ENCODE assay signal across 8 mouse cellular contexts in the genomic region with DNA sequence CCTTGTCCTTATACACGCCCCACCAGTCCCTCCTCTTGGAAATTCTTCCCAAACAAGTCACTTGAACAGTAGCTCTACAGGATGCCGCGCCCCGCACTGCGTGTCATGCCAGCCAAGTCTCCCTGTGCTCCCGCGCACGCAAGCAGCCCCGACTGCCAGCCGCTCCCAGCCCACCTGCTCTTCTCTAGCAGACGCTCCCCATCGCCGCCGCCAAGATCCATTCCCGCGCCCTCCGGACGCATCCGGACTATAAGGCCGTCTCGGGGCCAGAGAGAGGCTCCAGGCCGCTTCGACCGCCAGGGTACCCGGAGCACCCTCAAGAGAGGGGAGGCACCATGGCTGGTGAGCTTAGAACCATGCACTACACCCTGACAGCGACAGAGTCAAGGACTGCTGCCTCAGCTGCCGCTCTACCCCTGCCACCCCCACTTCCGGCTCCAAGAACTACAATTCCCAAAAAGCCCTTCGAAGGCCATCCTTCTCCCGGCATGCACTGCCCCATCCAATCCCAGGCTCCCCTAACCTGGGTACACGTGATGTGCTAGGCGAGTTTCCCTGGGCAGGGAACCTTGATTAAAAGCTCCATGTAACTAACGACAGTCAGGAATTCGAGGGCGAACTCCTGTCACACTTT. TPM values are rescaled to one million over a fixed set of nuclear protein-coding genes. Genes with fewer than 3 reads are reported as not detected.
DNase-seq lines count a peak whose midpoint lies in the region; ATAC-seq and TF ChIP-seq lines count a peak whose summit lies in the region.

No protein-coding gene starts in this region.

- H3K27ac ChIP-seq in ES-E14 (ENCODE audit: insufficient read depth, low read depth, low read length, poor library complexity, severe bottlenecking): no peak overlapping the region
- peak overlapping the region; percentile 92 for H3K27ac ChIP-seq in forebrain, embryonic 15.5 days (replicated peaks)

- H3K4me1 ChIP-seq in ES-E14 (ENCODE audit: control insufficient read depth in 2 of 2, insufficient read depth in 2 of 2, low read length in 2 of 2, poor library complexity in 1 of 2): peaks cover 2% of the 10 kb centered on the region in 2 experiments; a peak in 2 of 4 replicates
- peaks cover 22% of the 10 kb centered on the region for H3K4me1 ChIP-seq in forebrain, embryonic 15.5 days
- peaks cover 16% of the 10 kb centered on the region for H3K4me1 ChIP-seq in lung, adult 2 months (ENCODE audit: control insufficient read depth, insufficient read depth, low read length)

- no peaks in the 10 kb centered on the region for H3K36me3 ChIP-seq in ES-E14 (ENCODE audit: control insufficient read depth, insufficient read depth, low read length, poor library complexity, severe bottlenecking)
- H3K36me3 ChIP-seq in forebrain, embryonic 15.5 days: 0 out of 2 replicates have a peak, but pooled peaks cover 2% of the 10 kb centered on the region

- peak overlapping the region; percentile 85 for H3K9ac ChIP-seq in ES-E14 (ENCODE audit: insufficient read depth, low read depth, low read length, poor library complexity, severe bottlenecking)
- H3K9ac ChIP-seq in forebrain, embryonic 15.5 days (replicated peaks): peak overlapping the region; percentile 77

- peak overlapping the region; percentile 92 to 98 for H3K4me3 ChIP-seq in ES-E14 (ENCODE audit: insufficient read depth in 1 of 2, low read depth in 1 of 2, low read length in 2 of 2, poor library complexity in 1 of 2, severe bottlenecking in 1 of 2)
- H3K4me3 ChIP-seq in forebrain, embryonic 15.5 days: peak overlapping the region; percentile 76
- H3K4me3 ChIP-seq in lung, adult 2 months (replicated peaks; ENCODE audit: extremely low read depth, low read depth, low read length): peak overlapping the region; percentile 86

- TF ChIP-seq CTCF in lung, adult 2 months (IDR thresholded peaks at IDR 0.05; ENCODE audit: insufficient read depth, low read length): no peak

- peak; percentile 76; the same call in 1 of the 2 replicates for TF ChIP-seq POLR2A in lung, adult 2 months (IDR thresholded peaks at IDR 0.05; ENCODE audit: borderline replicate concordance, extremely low read depth, low read depth, low read length)

- no peaks in the 10 kb centered on the region for H3K9me3 ChIP-seq in ES-E14 (ENCODE audit: control insufficient read depth, insufficient read depth, low read depth, low read length)
- H3K9me3 ChIP-seq in forebrain, embryonic 15.5 days: no peaks in the 10 kb centered on the region

- WGBS in forebrain, embryonic 15.5 days: under 1% methylated on average over 35 of the region's 35 CpGs
- under 1% methylated on average over 35 of the region's 35 CpGs for WGBS in lung, adult 2 months

- DNase-seq in ES-E14 (ENCODE audit: low read depth, low spot score): peak; percentile 85
- peak; percentile 89 for DNase-seq in cerebellum, adult 11-12 months
- peak; percentile 86 for DNase-seq in heart, postnatal 25 days (ENCODE audit: low spot score)
- peak; percentile 90 to 96 for DNase-seq in layer of hippocampus, adult 18-20 months (ENCODE audit: low spot score in 2 of 2)
- DNase-seq in lung, adult 2 months: peak; percentile 87
- DNase-seq in thymus, adult 18-20 months: peak; percentile 85 to 90

- H3K4me2 ChIP-seq in forebrain, embryonic 15.5 days (replicated peaks): peak overlapping the region; percentile 54

- peak; percentile 99 for ATAC-seq in forebrain, embryonic 15.5 days (replicated peaks)
- peak; percentile 90 for ATAC-seq in neutrophil, adult 5-6 weeks (ENCODE audit: extremely low read depth, insufficient number of reproducible peaks, low FRiP score, poor library complexity, severe bottlenecking)

- H3K27me3 ChIP-seq in forebrain, embryonic 15.5 days: no peaks in the 10 kb centered on the region

- intact Hi-C loops in heart, postnatal 25 days (cut with DNase I): loop anchor here (1.0 kb wide), 1 partner anchor 8 kb away; no protein-coding TSS in a partner anchor

- in situ Hi-C loops in ES-E14 (cut with MboI; ENCODE audit: low sequenced_read_pairs in 2 of 2, unreplicated experiment in 2 of 2): no loop called here

TF ChIP-seq in ES-E14, 5 proteins besides CTCF, POLR2A, EP300 and RAD21:
- TF ChIP-seq MAFK (IDR thresholded peaks at IDR 0.05; ENCODE audit: insufficient read depth, low read depth, low read length) (peak; percentile 78), HCFC1 (IDR thresholded peaks at IDR 0.05; ENCODE audit: borderline replicate concordance, insufficient read depth, low read length) (peak; percentile 96), ZC3H11A (IDR thresholded peaks at IDR 0.05; ENCODE audit: borderline replicate concordance, low read depth, low read length) (no peak), ZNF384 (IDR thresholded peaks at IDR 0.05; ENCODE audit: low read depth, low read length) (no peak), CHD2 (IDR thresholded peaks at IDR 0.05; ENCODE audit: low read depth, low read length) (peak; percentile 46; the same call in 1 of the 2 replicates)

RNA-seq across cellular contexts. Expression of gene Fyttd1, which starts 9.3 kb away (rescaled TPM):
- total RNA-seq in ES-E14 (2012; rRNA removed): 93.2 and 106 TPM in 2 replicates
- polyA plus RNA-seq in forebrain, embryonic 15.5 days (2015; fragmentation: Nextera tagmentation; extraction: Ambion mirVana): 110 and 122 TPM in 2 replicates
- total RNA-seq in heart, postnatal 25 days (2021): 100 to 1,000 TPM; 106 to 109 TPM
- 100 to 1,000 TPM; 108 to 113 TPM for total RNA-seq in layer of hippocampus, adult 18-20 months (2021)
- polyA plus RNA-seq in lung, adult 2 months (2012; rRNA removed): 8.4 and 8.9 TPM in 2 replicates
- total RNA-seq in neutrophil, adult 5-6 weeks (2017): 77.2 and 90.9 TPM in 2 replicates

RNA-seq across cellular contexts. Expression of gene Rubcn, which starts 9.5 kb away (rescaled TPM):
- total RNA-seq in ES-E14 (2012; rRNA removed): 18.6 and 19.4 TPM in 2 replicates
- 32.3 and 33.7 TPM in 2 replicates for polyA plus RNA-seq in forebrain, embryonic 15.5 days (2015; fragmentation: Nextera tagmentation; extraction: Ambion mirVana)
- 10 to 100 TPM; 27.8 to 32.4 TPM for total RNA-seq in heart, postnatal 25 days (2021)
- 10 to 100 TPM; 56.7 to 57.1 TPM for total RNA-seq in layer of hippocampus, adult 18-20 months (2021)
- 34.3 and 47.6 TPM in 2 replicates for polyA plus RNA-seq in lung, adult 2 months (2012; rRNA removed)
- total RNA-seq in neutrophil, adult 5-6 weeks (2017): 112 and 120 TPM in 2 replicates

RNA-seq across cellular contexts. Expression of gene Lrch3, which starts 45.9 kb away (rescaled TPM):
- 11.0 and 15.8 TPM in 2 replicates for total RNA-seq in ES-E14 (2012; rRNA removed)
- 36.5 and 39.4 TPM in 2 replicates for polyA plus RNA-seq in forebrain, embryonic 15.5 days (2015; fragmentation: Nextera tagmentation; extraction: Ambion mirVana)
- total RNA-seq in heart, postnatal 25 days (2021): 10 to 100 TPM; 25.9 to 27.2 TPM
- total RNA-seq in layer of hippocampus, adult 18-20 months (2021): 10 to 100 TPM; 37.3 to 39.6 TPM
- polyA plus RNA-seq in lung, adult 2 months (2012; rRNA removed): 28.7 and 40.3 TPM in 2 replicates
- 64.3 and 67.0 TPM in 2 replicates for total RNA-seq in neutrophil, adult 5-6 weeks (2017)

RNA-seq across cellular contexts. Expression of gene Smbd1, which starts 57.8 kb away (rescaled TPM):
- 0.58 TPM in 1 of 2 replicates, not detected in the other for total RNA-seq in ES-E14 (2012; rRNA removed)
- polyA plus RNA-seq in forebrain, embryonic 15.5 days (2015; fragmentation: Nextera tagmentation; extraction: Ambion mirVana): not detected in 2 replicates
- not detected for total RNA-seq in heart, postnatal 25 days (2021)
- not detected for total RNA-seq in layer of hippocampus, adult 18-20 months (2021)
- polyA plus RNA-seq in lung, adult 2 months (2012; rRNA removed): 2.3 and 3.0 TPM in 2 replicates
- total RNA-seq in neutrophil, adult 5-6 weeks (2017): not detected in 2 replicates
